Mouse (Mus musculus) cortical plate, adult 2 months (tissue): ENCODE results near the gene Cmya5.

Experiments used
- CTCF ChIP-seq: fragments of 200-500 bp; IDR thresholded peaks from 2 replicates; pipeline ENCODE4 v1.5.1; 2011; ENCODE audit warnings: mild to moderate bottlenecking, control low read depth, low read length; ENCODE audit not compliant: insufficient read depth; ENCODE audit errors: extremely low read depth
- POLR2A ChIP-seq: fragments of 200-500 bp; IDR thresholded peaks from 2 replicates; pipeline ENCODE4 v1.6.1; 2011; ENCODE audit warnings: mild to moderate bottlenecking, low read length, control low read depth; ENCODE audit not compliant: insufficient read depth; ENCODE audit errors: extremely low read depth

DNA sequence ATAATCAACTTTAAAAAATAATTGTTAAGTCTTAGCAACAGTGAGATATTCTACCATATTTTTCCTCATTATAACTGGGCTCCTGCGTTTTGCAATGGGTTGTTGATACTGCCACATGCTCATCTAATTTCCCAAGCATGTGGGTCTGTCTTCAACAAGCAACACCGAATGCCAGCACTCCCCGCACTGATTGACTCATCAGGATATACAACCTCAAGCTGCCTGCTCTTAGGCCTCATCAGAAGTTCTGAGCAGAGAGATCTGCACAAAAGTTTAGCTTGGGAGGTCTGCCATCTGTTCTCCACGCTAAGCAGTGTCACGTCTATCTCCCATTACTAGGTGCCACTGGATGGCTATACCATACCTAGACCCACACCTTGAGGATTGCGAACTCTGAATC lies 76.2 kb downstream of the Cmya5 start:
- TF ChIP-seq CTCF, result no peak
- TF ChIP-seq POLR2A, result no peak
